Mouse (Mus musculus) liver, embryonic 14.5 days (tissue): Measurements from ENCODE around the gene Rab4a. TPM values are rescaled to one million over a fixed set of nuclear protein-coding genes. Genes with fewer than 3 reads are reported as not detected.

Experiments used
- ATAC-seq: fragments of 200-750 bp; cut with Nextera tagmentation; 2 replicates; pipeline ENCODE4 v1.8.0; 2017; ENCODE audit warnings: moderate number of reproducible peaks, mild to moderate bottlenecking, moderate library complexity; ENCODE audit not compliant: insufficient read depth
- DNase-seq, 3 experiments: peaks; one replicate each; pipeline ENCODE4 v3.0.0-alpha.2; 2012 to 2013; ENCODE audit warnings: low read depth in 3 of 3, low spot score in 3 of 3
- H3K27ac ChIP-seq: fragments of 300-500 bp; sonication (generic); 2 replicates; pipeline ENCODE4 v1.5.1; 2014; ENCODE audit warnings: moderate library complexity, mild to moderate bottlenecking, control low read depth, inconsistent platforms
- H3K27me3 ChIP-seq: fragments of 300-500 bp; sonication (generic); 2 replicates; pipeline ENCODE4 v1.6.1; 2014; ENCODE audit warnings: mild to moderate bottlenecking, low read length, moderate library complexity; ENCODE audit not compliant: control insufficient read depth, insufficient read depth
- H3K36me3 ChIP-seq: fragments of 300-500 bp; sonication (generic); replicated peaks from 2 replicates; pipeline ENCODE4 v1.6.1; 2014; ENCODE audit warnings: low read depth; ENCODE audit not compliant: control insufficient read depth, insufficient read depth
- H3K4me1 ChIP-seq, 2 experiments: fragments of 200-500 bp in 1 of 2; fragments of 300-500 bp in 1 of 2; sonication (generic) in 1 of 2; replicated peaks; 2 replicates each; pipeline ENCODE4 v1.6.1; 2012 to 2014; ENCODE audit warnings: antibody characterized with exemption in 1 of 2, inconsistent platforms in 1 of 2, low read length in 1 of 2; ENCODE audit not compliant: control insufficient read depth in 2 of 2, insufficient read depth in 2 of 2
- H3K4me2 ChIP-seq: fragments of 300-500 bp; sonication (generic); 2 replicates; pipeline ENCODE4 v1.6.1; 2014; ENCODE audit warnings: low read depth, mild to moderate bottlenecking, control low read depth, moderate library complexity
- H3K4me3 ChIP-seq, 2 experiments: fragments of 200-500 bp in 1 of 2; fragments of 300-500 bp in 1 of 2; sonication (generic) in 1 of 2; 2 replicates each; pipeline ENCODE4 v1.5.1; 2012 to 2014; ENCODE audit warnings: low read depth in 2 of 2, low read length in 2 of 2, mild to moderate bottlenecking in 2 of 2, control low read depth in 1 of 2, inconsistent platforms in 1 of 2, moderate library complexity in 1 of 2; ENCODE audit not compliant: insufficient read depth in 1 of 2
- H3K9ac ChIP-seq: fragments of 300-500 bp; sonication (generic); replicated peaks from 2 replicates; pipeline ENCODE4 v1.6.1; 2014; ENCODE audit warnings: mild to moderate bottlenecking, control low read depth, moderate library complexity
- H3K9me3 ChIP-seq: fragments of 300-500 bp; sonication (generic); 2 replicates; pipeline ENCODE4 v1.6.1; 2016; ENCODE audit warnings: low read length, mixed read lengths; ENCODE audit not compliant: control insufficient read depth
- CTCF ChIP-seq: IDR thresholded peaks from 2 replicates; pipeline ENCODE4 v1.5.1; 2016; ENCODE audit warnings: antibody characterized with exemption, low read depth, control low read depth
- EP300 ChIP-seq: IDR thresholded peaks from 2 replicates; pipeline ENCODE4 v1.6.1; 2016; ENCODE audit warnings: antibody characterized with exemption, low read depth
- WGBS: fragments of 180-500 bp; shearing (Covaris S2); extraction: QIAGEN DNeasy Blood & Tissue Kit; methylation state at CpG from one replicate; pipeline ENCODE4 v1.1.7; 2014; ENCODE audit not compliant: insufficient replicate concordance; 5-methylcytosine and 5-hydroxymethylcytosine counted together
- polyA plus RNA-seq, 2 experiments: library from polyadenylated mRNA; depleted of rRNA in 1 of 2; stranded (reverse) in 1 of 2; unstranded in 1 of 2; fragments of >200 nt; fragmentation: Nextera tagmentation in 1 of 2; extraction: Ambion mirVana in 1 of 2; gene quantifications; 2 replicates each; pipeline versions ENCODE4 v1.2.1 to v1.2.3; 2012 to 2014

Gene Rab4a
- polyA plus RNA-seq, 2 experiments, result 12.9 to 23.7 TPM

DNA sequence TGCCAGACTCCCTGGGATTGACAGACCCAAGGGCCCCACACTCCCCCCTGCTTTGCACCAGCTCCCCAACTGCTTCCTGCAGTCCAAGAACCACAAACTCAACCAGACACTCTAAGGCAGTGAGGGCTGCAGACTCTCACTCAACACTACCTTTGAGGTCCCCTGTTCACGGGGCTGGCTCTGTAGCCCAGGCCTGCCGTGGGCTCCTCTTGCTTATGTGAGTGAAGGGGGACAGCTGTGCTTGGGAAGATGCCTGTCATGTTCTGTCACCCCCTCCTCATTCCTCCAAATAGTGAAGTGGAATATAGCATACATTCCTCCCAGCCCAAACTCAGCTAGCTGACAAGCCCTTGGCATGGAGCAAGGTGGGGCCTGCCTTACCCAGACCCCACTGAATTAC lies 76.6 kb downstream of the Rab4a start:
- Histone ChIP-seq H3K27me3 (peaks cover 5% of the 10 kb centered on the region; the same call in 1 of the 2 replicates), H3K9ac (no peak overlapping the region), H3K9me3 (no peaks in the 10 kb centered on the region), H3K4me1 (no peaks in the 10 kb centered on the region), H3K27ac (no peak overlapping the region), H3K4me3 (no peak overlapping the region), H3K4me2 (no peak overlapping the region), H3K36me3 (no peaks in the 10 kb centered on the region)
- ATAC-seq, result no peak
- 42% methylated on average over 2 of the region's 2 CpGs for WGBS
- TF ChIP-seq CTCF (no peak), EP300 (no peak)
- no peak for DNase-seq

GRCm38 (mm10) chr8:123883094-123883493 lies 77.3 kb downstream of the Rab4a start:
- Histone ChIP-seq H3K4me2 (no peak overlapping the region), H3K9me3 (no peaks in the 10 kb centered on the region), H3K9ac (no peak overlapping the region), H3K36me3 (no peaks in the 10 kb centered on the region), H3K27ac (no peak overlapping the region), H3K27me3 (peaks cover 5% of the 10 kb centered on the region; the same call in 1 of the 2 replicates), H3K4me3 (no peak overlapping the region), H3K4me1 (no peaks in the 10 kb centered on the region)
- TF ChIP-seq CTCF (no peak), EP300 (no peak)
- 74% methylated on average over 4 of the region's 4 CpGs for WGBS
- ATAC-seq (no peak), DNase-seq (no peak)

Other genes starting within 250 kb of the Rab4a start
- 1.6 and 2.7 TPM in 2 replicates for gene Rhou, start 152.1 kb upstream of the Rab4a start, polyA plus RNA-seq (2012; rRNA removed)
- 0.96 and 1.2 TPM in 2 replicates for gene Rhou, start 152.1 kb upstream of the Rab4a start, polyA plus RNA-seq (2014; fragmentation: Nextera tagmentation; extraction: Ambion mirVana)
- gene Ccsap, start 54.2 kb downstream of the Rab4a start, polyA plus RNA-seq (2012; rRNA removed), result 2.9 and 3.5 TPM in 2 replicates
- gene Ccsap, start 54.2 kb downstream of the Rab4a start, polyA plus RNA-seq (2014; fragmentation: Nextera tagmentation; extraction: Ambion mirVana), result 2.4 and 2.7 TPM in 2 replicates
- 1.9 and 2.2 TPM in 2 replicates for gene Acta1, start 88.8 kb downstream of the Rab4a start, polyA plus RNA-seq (2012; rRNA removed)
- gene Acta1, start 88.8 kb downstream of the Rab4a start, polyA plus RNA-seq (2014; fragmentation: Nextera tagmentation; extraction: Ambion mirVana), result 0.21 and 0.83 TPM in 2 replicates
- gene Nup133, start 143.3 kb downstream of the Rab4a start, polyA plus RNA-seq (2012; rRNA removed), result 13.7 and 17.6 TPM in 2 replicates
- gene Nup133, start 143.3 kb downstream of the Rab4a start, polyA plus RNA-seq (2014; fragmentation: Nextera tagmentation; extraction: Ambion mirVana), result 23.3 and 27.8 TPM in 2 replicates
- 71.8 and 83.0 TPM in 2 replicates for gene Abcb10, start 177.1 kb downstream of the Rab4a start, polyA plus RNA-seq (2012; rRNA removed)
- 129 and 144 TPM in 2 replicates for gene Abcb10, start 177.1 kb downstream of the Rab4a start, polyA plus RNA-seq (2014; fragmentation: Nextera tagmentation; extraction: Ambion mirVana)
- 21.1 and 21.2 TPM in 2 replicates for gene Taf5l, start 215.4 kb downstream of the Rab4a start, polyA plus RNA-seq (2012; rRNA removed)
- gene Taf5l, start 215.4 kb downstream of the Rab4a start, polyA plus RNA-seq (2014; fragmentation: Nextera tagmentation; extraction: Ambion mirVana), result 28.7 and 32.6 TPM in 2 replicates
- gene Urb2, start 215.5 kb downstream of the Rab4a start, polyA plus RNA-seq (2012; rRNA removed), result 4.3 and 4.9 TPM in 2 replicates
- gene Urb2, start 215.5 kb downstream of the Rab4a start, polyA plus RNA-seq (2014; fragmentation: Nextera tagmentation; extraction: Ambion mirVana), result 2.9 and 3.6 TPM in 2 replicates